Mouse (Mus musculus) testis, postnatal 10 days (tissue): Measurements from ENCODE around the gene Vkorc1l1.
A peak's percentile ranks its signal among the peaks of the same experiment; 100 is the strongest.
"Not testable (repeated sequence)": the region's sequence is repeated elsewhere in the genome, so short reads cannot be mapped to it uniquely, and the experiment has no call there.

Experiments used
- DNase-seq: peaks from one replicate; pipeline ENCODE4 v3.0.0; 2021; ENCODE audit warnings: low spot score

Gene Vkorc1l1

GRCm38 (mm10) chr5:129941495-129942045 is at the start of gene Vkorc1l1:
Gene Vkorc1l1, plus strand, starts transcription at chr5:129941970.
- DNase-seq = peak; percentile 100

GRCm38 (mm10) chr5:129895198-129896088 is 46.3 kb upstream of the Vkorc1l1 start, which contains the start of gene Zbed5:
Gene Zbed5, plus strand, starts transcription at chr5:129895723.
- peak; percentile 86 for DNase-seq

GRCm38 (mm10) chr5:129898449-129898848 is 43.3 kb upstream of the Vkorc1l1 start, which contains the start of gene Phkg1:
Gene Phkg1, minus strand, starts transcription at chr5:129898549.
- no peak for DNase-seq

GRCm38 (mm10) chr5:129907775-129908174 is 34.0 kb upstream of the Vkorc1l1 start:
- DNase-seq = no peak

- peak; percentile 97 for DNase-seq
These were observed 33.4 kb upstream of the Vkorc1l1 start, which contains the start of gene Nupr1l for GRCm38 (mm10) chr5:129908242-129908965. Gene Nupr1l, plus strand, starts transcription at chr5:129908540.

- DNase-seq = no peak
These were observed 32.6 kb upstream of the Vkorc1l1 start for GRCm38 (mm10) chr5:129909147-129909546.

- DNase-seq = no peak
These were observed 32.2 kb upstream of the Vkorc1l1 start for GRCm38 (mm10) chr5:129909591-129909990.

GRCm38 (mm10) chr5:129914024-129914423 is 27.7 kb upstream of the Vkorc1l1 start:
- DNase-seq = no peak

- not testable (repeated sequence) for DNase-seq
These were observed 26.3 kb upstream of the Vkorc1l1 start for GRCm38 (mm10) chr5:129915491-129915890.

- DNase-seq = no peak
These were observed 23.6 kb upstream of the Vkorc1l1 start for GRCm38 (mm10) chr5:129918065-129918651.

GRCm38 (mm10) chr5:129918752-129919151 is 23.0 kb upstream of the Vkorc1l1 start:
- no peak for DNase-seq

GRCm38 (mm10) chr5:129919320-129919719 is 22.4 kb upstream of the Vkorc1l1 start:
- DNase-seq = no peak

- DNase-seq = no peak
These were observed 19.8 kb upstream of the Vkorc1l1 start for GRCm38 (mm10) chr5:129921972-129922371.

GRCm38 (mm10) chr5:129924820-129925452 is 16.8 kb upstream of the Vkorc1l1 start:
- DNase-seq = no peak

GRCm38 (mm10) chr5:129925933-129926332 is 15.8 kb upstream of the Vkorc1l1 start:
- DNase-seq = no peak

- no peak for DNase-seq
These were observed 11.6 kb upstream of the Vkorc1l1 start for GRCm38 (mm10) chr5:129929924-129930855.

GRCm38 (mm10) chr5:129936941-129937340 is 4.8 kb upstream of the Vkorc1l1 start:
- DNase-seq = no peak

- no peak for DNase-seq
These were observed 1.5 kb upstream of the Vkorc1l1 start for GRCm38 (mm10) chr5:129940281-129940680.

GRCm38 (mm10) chr5:129940736-129941494 is 855 bp upstream of the Vkorc1l1 start:
- DNase-seq = no peak
